Mouse (Mus musculus) CH12.LX (cell line): ENCODE results near the gene Isyna1.

Experiments
- CHD1 ChIP-seq: IDR thresholded peaks from 2 replicates; pipeline ENCODE4 v1.6.1; 2012; ENCODE audit warnings: low read depth, low read length, improper control_type of control experiment, inconsistent platforms
- MAFK ChIP-seq: IDR thresholded peaks from 2 replicates; pipeline ENCODE4 v1.6.1; 2011; ENCODE audit warnings: low read length, improper control_type of control experiment; ENCODE audit not compliant: insufficient replicate concordance
- POLR2AphosphoS2 ChIP-seq: IDR thresholded peaks from 2 replicates; pipeline ENCODE4 v1.6.1; 2011; ENCODE audit warnings: low read depth, low read length, improper control_type of control experiment
- USF1 ChIP-seq: IDR thresholded peaks from 2 replicates; pipeline ENCODE4 v1.6.1; 2014; ENCODE audit warnings: low read depth, mild to moderate bottlenecking, inconsistent platforms, low read length, improper control_type of control experiment

GRCm38 (mm10) chr8:70570990-70571389, 23.2 kb upstream of the Isyna1 start:
- TF ChIP-seq POLR2AphosphoS2 = no peak
- no peak for TF ChIP-seq USF1
- TF ChIP-seq MAFK = no peak
- no peak for TF ChIP-seq CHD1
